Mouse (Mus musculus) embryonic facial prominence, embryonic 15.5 days (tissue): Measurements from ENCODE around the gene Hdac7. TPM values are rescaled to one million over a fixed set of nuclear protein-coding genes. Genes with fewer than 3 reads are reported as not detected.
A peak's percentile ranks its signal among the peaks of the same experiment; 100 is the strongest.

ENCODE experiments used
- ATAC-seq: fragments of 200-750 bp; cut with Nextera tagmentation; 2 replicates; pipeline ENCODE4 v1.8.0; 2017; ENCODE audit warnings: low read depth, moderate TSS enrichment; ENCODE audit not compliant: insufficient number of reproducible peaks, low FRiP score, low TSS enrichment
- H3K27ac ChIP-seq: fragments of 300-500 bp; sonication (generic); replicated peaks from 2 replicates; pipeline ENCODE4 v1.5.1; 2015; ENCODE audit warnings: mild to moderate bottlenecking, inconsistent platforms
- H3K27me3 ChIP-seq: fragments of 300-500 bp; sonication (generic); 2 replicates; pipeline ENCODE4 v1.6.1; 2015; ENCODE audit warnings: inconsistent platforms
- H3K36me3 ChIP-seq: fragments of 300-500 bp; sonication (generic); 2 replicates; pipeline ENCODE4 v1.6.1; 2015; ENCODE audit warnings: mild to moderate bottlenecking, inconsistent platforms
- H3K4me1 ChIP-seq: fragments of 300-500 bp; sonication (generic); 2 replicates; pipeline ENCODE4 v1.6.1; 2015; ENCODE audit warnings: inconsistent platforms
- H3K4me2 ChIP-seq: fragments of 300-500 bp; sonication (generic); replicated peaks from 2 replicates; pipeline ENCODE4 v1.6.1; 2015; ENCODE audit warnings: mild to moderate bottlenecking, inconsistent platforms
- H3K4me3 ChIP-seq: fragments of 300-500 bp; sonication (generic); replicated peaks from 2 replicates; pipeline ENCODE4 v1.5.1; 2015; ENCODE audit warnings: mild to moderate bottlenecking, inconsistent platforms
- H3K9ac ChIP-seq: fragments of 300-500 bp; sonication (generic); 2 replicates; pipeline ENCODE4 v1.6.1; 2015; ENCODE audit warnings: inconsistent platforms
- H3K9me3 ChIP-seq: fragments of 300-500 bp; sonication (generic); replicated peaks from 2 replicates; pipeline ENCODE4 v1.6.1; 2016; ENCODE audit warnings: inconsistent platforms
- WGBS: fragments of 180-500 bp; shearing (Covaris S2); methylation state at CpG from one replicate; pipeline ENCODE4 v1.1.7; 2015; 5-methylcytosine and 5-hydroxymethylcytosine counted together
- polyA plus RNA-seq: library from polyadenylated mRNA; unstranded; fragments of >200 nt; fragmentation: Nextera tagmentation; extraction: Ambion mirVana; gene quantifications from 2 replicates; pipeline ENCODE4 v1.2.1, GENCODE M21; 2015

Hdac7 gene
- polyA plus RNA-seq, 1 experiment from 2014 or later, result 37.9 TPM

DNA sequence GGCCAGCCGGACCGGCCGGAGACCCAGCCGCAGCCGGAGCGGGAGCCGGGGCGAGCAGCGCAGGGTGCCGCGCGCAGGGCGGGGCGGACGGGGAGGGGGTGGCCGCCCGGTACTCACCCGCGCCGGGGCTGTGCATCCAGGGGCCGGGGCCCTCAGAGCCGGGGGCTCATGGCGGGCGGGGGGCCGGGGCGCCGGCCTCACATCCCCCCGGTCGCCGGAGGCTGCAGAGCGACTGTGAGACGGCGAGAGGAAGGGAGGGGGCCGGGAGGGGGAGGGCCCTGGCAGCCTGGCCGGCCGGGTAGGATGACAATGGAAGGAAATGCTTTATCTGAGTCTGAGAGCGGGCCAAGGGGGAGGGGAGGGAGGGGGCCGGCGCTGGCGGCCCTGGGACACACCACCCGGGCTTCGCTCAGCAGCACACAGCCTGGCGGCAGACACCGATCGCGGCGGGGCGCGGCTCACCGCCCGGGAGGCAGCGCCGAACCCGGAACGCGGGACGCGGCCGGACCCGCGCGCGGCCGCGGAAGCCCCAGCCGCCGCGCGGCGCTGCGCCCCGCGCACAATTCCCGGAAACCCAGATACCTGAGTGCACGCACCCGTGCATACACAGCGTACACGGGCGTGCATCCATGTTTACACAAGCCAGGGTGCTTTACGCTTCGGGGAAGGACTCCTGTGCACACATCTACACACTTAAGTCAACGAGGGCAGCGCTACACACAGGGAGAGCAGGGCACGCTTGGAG lies 12.9 kb downstream of the Hdac7 start:
- Histone ChIP-seq H3K27ac (peak overlapping the region; percentile 97), H3K4me1 (peaks cover 55% of the 10 kb centered on the region), H3K9me3 (no peaks in the 10 kb centered on the region), H3K9ac (peak overlapping the region; percentile 97), H3K36me3 (0 out of 2 replicates have a peak, but pooled peaks cover under 1% of the 10 kb centered on the region), H3K27me3 (no peaks in the 10 kb centered on the region), H3K4me2 (peak overlapping the region; percentile 76), H3K4me3 (peak overlapping the region; percentile 77)
- WGBS, result under 1% methylated on average over 75 of the region's 84 CpGs
- ATAC-seq, result peak; percentile 88

DNA sequence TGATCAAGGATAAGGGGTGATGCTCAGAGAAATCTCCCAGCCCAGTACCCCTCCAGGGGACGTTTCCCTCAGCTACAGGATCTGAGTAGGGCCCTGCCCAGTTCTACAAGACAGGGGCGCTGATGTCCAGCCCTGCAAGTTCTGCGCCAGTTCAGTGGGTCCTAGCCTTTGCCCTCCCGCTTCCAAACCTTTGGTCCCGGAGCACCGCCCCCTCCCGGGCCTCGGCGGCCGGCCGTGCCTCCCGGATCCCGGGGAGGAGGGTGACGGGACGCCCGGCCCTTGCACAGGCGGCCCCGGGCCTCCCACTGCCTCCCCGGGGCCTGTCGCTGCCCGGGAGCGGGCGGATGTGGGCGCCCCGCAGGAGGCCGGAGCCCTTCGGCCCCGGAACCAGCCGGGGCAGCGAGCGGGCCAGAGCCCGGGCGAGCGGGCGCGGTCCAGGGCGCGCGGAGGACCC lies 13.5 kb downstream of the Hdac7 start:
- H3K4me2 ChIP-seq, result peak overlapping the region; percentile 76
- H3K4me1 ChIP-seq, result peaks cover 56% of the 10 kb centered on the region

DNA sequence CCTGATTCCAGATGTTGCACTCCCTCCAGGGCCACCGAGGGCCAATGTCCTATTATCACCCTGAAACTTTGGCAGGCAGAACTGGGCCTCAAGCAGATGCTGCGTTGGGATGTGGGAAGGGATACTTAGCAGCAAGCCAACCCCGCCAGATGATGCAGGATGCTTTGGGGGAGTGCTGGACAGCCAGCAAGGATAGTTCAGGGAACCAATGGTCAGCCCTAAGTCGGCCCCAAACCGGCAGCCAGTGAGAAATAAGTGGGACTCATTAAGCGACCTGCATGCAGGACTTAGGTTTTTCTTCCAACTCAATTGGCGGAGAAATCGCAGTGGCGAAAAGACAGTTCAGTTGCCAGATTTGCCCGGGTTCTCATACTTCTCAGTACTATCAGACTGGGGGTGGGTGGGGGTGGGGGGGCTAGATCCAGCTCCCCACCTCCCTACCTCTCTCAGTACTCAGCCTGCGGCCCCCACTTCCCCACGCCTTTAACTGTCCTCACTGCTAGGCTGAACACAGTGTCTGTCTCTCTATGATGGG lies 14.0 kb downstream of the Hdac7 start:
- no peak for ATAC-seq
- peak overlapping the region; percentile 77 for H3K4me3 ChIP-seq
- no peaks in the 10 kb centered on the region for H3K9me3 ChIP-seq
- 17% methylated on average over 12 of the region's 12 CpGs for WGBS
- H3K4me1 ChIP-seq, result peaks cover 61% of the 10 kb centered on the region
- no peaks in the 10 kb centered on the region for H3K27me3 ChIP-seq
- peak overlapping the region; percentile 97 for H3K27ac ChIP-seq
- H3K4me2 ChIP-seq, result peak overlapping the region; percentile 76
- H3K9ac ChIP-seq, result peak overlapping the region; percentile 97
- 0 out of 2 replicates have a peak, but pooled peaks cover 5% of the 10 kb centered on the region for H3K36me3 ChIP-seq

More for the DNA sequence above, 13.5 kb downstream of the Hdac7 start:
- peak overlapping the region; percentile 97 for H3K9ac ChIP-seq
- peak overlapping the region; percentile 77 for H3K4me3 ChIP-seq
- peak; percentile 35 for ATAC-seq
- WGBS, result under 1% methylated on average over 36 of the region's 39 CpGs
- H3K36me3 ChIP-seq, result 0 out of 2 replicates have a peak, but pooled peaks cover 5% of the 10 kb centered on the region
- no peaks in the 10 kb centered on the region for H3K9me3 ChIP-seq
- peak overlapping the region; percentile 97 for H3K27ac ChIP-seq
- no peaks in the 10 kb centered on the region for H3K27me3 ChIP-seq

DNA sequence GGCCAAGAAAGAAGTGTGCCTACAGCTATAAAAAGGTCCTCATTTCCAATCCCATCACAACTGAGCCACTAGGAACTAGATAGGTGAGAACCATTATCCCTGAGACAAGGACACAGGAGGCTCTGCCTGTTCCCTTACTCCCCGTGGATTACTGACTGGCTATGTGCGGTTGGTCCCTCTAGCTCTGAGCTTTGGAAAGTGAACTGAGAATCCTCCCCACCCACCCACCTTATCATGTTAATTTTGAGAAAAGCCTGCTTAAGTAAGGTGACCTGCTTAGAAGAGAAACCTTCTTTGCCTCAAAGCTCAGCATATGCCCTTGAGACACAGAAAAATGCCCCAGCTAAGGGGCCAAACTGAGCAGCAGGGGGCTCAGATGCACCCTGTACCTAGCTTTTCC lies 14.9 kb downstream of the Hdac7 start:
- WGBS, result 38% methylated on average over 2 of the region's 2 CpGs
- peak overlapping the region; percentile 6; the same call in 1 of the 2 replicates for H3K9ac ChIP-seq
- H3K4me3 ChIP-seq, result peak overlapping the region; percentile 77
- H3K27me3 ChIP-seq, result no peaks in the 10 kb centered on the region
- peak overlapping the region; percentile 97 for H3K27ac ChIP-seq
- ATAC-seq, result no peak
- peak overlapping the region; percentile 76 for H3K4me2 ChIP-seq
- H3K4me1 ChIP-seq, result peaks cover 69% of the 10 kb centered on the region
- H3K36me3 ChIP-seq, result 0 out of 2 replicates have a peak, but pooled peaks cover 5% of the 10 kb centered on the region
- H3K9me3 ChIP-seq, result no peaks in the 10 kb centered on the region

DNA sequence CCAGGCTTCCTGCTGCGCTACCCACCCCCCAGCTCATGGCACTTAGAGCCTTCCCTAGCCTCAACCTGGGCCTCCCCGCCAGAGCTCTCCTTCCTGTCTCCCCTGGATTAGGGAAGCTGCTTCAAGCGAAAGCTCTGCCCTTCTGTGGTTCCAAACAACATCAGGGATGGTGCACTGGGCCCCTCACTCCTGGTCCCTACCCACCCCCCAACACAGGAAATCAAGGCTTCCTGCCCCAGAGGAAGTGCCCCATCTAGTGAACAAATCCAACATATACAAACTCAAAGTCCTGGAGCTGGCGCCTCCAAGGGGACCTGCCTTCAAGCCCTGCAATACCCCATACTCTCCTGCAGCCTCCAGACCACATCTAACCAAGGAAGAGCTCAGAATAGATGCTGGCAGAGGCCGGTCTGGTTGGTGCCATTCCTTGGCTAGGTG lies 15.4 kb downstream of the Hdac7 start:
- H3K9ac ChIP-seq, result no peak overlapping the region
- H3K9me3 ChIP-seq, result no peaks in the 10 kb centered on the region
- peak overlapping the region; percentile 97 for H3K27ac ChIP-seq
- WGBS, result 34% methylated on average over 5 of the region's 5 CpGs
- peak overlapping the region; percentile 76 for H3K4me2 ChIP-seq
- ATAC-seq, result no peak
- 0 out of 2 replicates have a peak, but pooled peaks cover 5% of the 10 kb centered on the region for H3K36me3 ChIP-seq
- H3K4me3 ChIP-seq, result peak overlapping the region; percentile 77
- no peaks in the 10 kb centered on the region for H3K27me3 ChIP-seq
- peaks cover 75% of the 10 kb centered on the region for H3K4me1 ChIP-seq

DNA sequence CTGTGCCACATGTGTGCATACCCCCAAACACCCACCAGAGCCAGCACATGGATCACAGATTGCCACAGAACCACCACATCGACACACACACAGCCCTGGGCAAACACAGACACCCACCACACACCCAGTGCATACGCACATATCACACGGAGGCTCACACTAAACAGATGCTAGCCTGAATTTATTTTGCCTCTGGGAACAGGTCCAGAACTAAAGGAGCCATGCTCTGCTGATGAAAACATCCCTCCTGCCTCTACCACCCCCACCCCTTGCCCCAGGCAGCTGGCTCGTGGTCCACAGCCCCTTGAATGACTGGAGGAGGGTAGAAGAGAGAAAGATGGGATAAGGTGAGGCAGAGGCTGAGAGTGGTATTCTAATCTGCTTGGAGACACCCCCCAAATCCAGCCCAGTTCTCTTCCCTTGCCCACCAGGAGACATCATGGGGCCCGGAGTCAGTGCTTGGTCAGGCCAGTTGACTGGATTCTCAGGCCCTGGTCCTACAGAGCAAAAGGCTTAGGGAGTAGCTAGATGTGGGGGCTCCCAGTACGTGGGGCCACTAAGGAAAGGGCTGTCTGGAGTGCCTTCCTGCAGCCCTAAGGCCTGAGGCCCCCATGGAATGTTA lies 16.0 kb downstream of the Hdac7 start:
- H3K27me3 ChIP-seq, result no peaks in the 10 kb centered on the region
- H3K4me1 ChIP-seq, result peaks cover 80% of the 10 kb centered on the region
- H3K9me3 ChIP-seq, result no peaks in the 10 kb centered on the region
- peak overlapping the region; percentile 76 for H3K4me2 ChIP-seq
- H3K36me3 ChIP-seq, result 0 out of 2 replicates have a peak, but pooled peaks cover 5% of the 10 kb centered on the region
- H3K9ac ChIP-seq, result no peak overlapping the region
- peak overlapping the region; percentile 13 for H3K4me3 ChIP-seq
- no peak for ATAC-seq
- peak overlapping the region; percentile 97 for H3K27ac ChIP-seq
- WGBS, result 23% methylated on average over 6 of the region's 6 CpGs

DNA sequence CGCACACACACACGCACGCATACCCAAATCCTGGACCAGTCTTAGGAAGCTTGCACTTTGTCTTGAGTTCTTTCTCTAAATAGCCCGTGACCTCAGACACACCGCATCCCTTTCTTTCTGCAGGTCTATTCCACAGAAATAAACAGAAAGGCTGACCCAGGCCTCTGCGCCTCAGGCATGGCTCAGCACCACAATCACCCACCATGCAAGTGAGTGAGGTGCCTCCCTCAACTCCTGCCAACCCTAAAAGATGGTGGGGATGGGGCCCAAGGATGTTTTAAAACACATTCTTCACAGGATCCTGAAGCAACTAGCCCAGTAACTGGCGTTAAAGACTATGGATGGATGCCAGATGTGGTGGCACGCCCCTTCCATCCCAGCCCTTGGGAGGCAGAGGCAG lies 16.9 kb downstream of the Hdac7 start:
- no peak overlapping the region for H3K4me2 ChIP-seq
- no peak overlapping the region for H3K4me3 ChIP-seq
- no peaks in the 10 kb centered on the region for H3K27me3 ChIP-seq
- H3K36me3 ChIP-seq, result 0 out of 2 replicates have a peak, but pooled peaks cover 5% of the 10 kb centered on the region
- WGBS, result 77% methylated on average over 8 of the region's 8 CpGs
- H3K27ac ChIP-seq, result no peak overlapping the region
- no peak overlapping the region for H3K9ac ChIP-seq
- ATAC-seq, result no peak
- peaks cover 82% of the 10 kb centered on the region for H3K4me1 ChIP-seq
- no peaks in the 10 kb centered on the region for H3K9me3 ChIP-seq

DNA sequence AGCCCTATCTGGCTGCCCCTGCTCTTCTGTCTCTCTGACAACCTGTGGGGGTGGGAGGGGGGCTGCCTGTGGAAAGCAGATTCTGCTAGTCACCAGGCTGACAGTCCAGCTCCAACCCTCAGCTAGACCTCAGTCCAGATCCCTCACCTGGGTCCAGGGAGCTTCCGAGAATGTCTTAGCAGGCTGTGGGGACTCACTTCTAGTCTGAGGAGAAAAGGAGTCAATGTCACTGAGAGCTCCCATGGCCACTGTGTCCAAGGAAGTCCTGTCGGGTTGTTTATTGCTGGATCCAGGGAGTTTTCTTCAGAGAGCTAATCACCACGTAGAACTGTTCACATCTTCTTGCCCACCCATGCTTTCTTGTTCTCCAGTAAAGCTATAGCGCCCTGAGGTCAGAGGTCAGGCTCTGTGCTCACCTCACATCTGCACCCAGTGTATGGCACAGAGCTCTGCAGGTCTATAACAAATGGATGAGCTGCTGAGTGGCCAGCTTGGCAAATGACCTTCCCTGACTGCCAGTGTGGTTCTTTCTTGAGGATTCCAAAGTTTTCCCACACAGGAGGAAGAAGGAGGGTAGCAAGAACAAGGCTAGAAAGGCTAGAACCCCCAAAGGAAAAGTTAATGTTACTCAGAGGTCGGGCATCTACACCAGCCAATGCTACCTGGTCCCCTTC lies 17.6 kb downstream of the Hdac7 start:
- H3K27me3 ChIP-seq, result no peaks in the 10 kb centered on the region
- ATAC-seq, result no peak
- 77% methylated on average over 5 of the region's 5 CpGs for WGBS
- 0 out of 2 replicates have a peak, but pooled peaks cover 5% of the 10 kb centered on the region for H3K36me3 ChIP-seq
- no peaks in the 10 kb centered on the region for H3K9me3 ChIP-seq
- H3K4me3 ChIP-seq, result no peak overlapping the region
- no peak overlapping the region; the same call in 1 of the 2 replicates for H3K27ac ChIP-seq
- H3K4me2 ChIP-seq, result no peak overlapping the region
- H3K4me1 ChIP-seq, result peaks cover 84% of the 10 kb centered on the region
- no peak overlapping the region for H3K9ac ChIP-seq

DNA sequence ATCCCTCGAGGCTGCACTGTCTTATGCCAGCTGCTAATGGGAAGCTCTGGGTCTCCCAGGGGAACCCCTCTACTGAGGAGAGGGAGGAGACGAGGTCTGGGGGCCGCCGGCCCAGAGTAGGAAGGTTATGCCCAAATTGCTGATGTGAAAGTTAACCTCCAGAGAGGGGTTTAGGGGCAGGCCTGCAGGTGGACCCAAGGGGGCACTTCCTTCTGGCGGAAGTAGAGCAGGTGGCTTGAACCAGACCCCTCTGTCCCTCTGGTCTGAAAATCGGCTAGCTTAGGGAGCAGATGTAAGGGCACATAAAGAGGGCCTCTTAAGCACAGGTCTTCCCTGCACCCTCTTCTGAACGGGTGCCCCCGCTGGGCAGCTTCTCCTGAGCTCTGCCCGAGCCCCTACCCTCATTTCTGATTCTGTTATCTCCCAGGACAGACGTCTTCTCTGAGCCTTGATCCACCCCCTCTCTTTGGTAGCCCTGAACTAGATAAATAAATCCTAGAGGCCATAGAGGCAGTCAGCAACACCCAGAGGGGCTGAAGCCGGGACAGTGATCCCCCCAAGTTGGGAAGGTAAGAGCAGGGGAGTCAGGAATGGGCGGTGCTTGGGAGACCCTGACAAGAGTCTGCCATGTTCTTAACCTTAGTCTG lies 18.2 kb downstream of the Hdac7 start:
- no peak for ATAC-seq
- Histone ChIP-seq H3K27me3 (no peaks in the 10 kb centered on the region), H3K9ac (no peak overlapping the region), H3K4me3 (no peak overlapping the region), H3K36me3 (0 out of 2 replicates have a peak, but pooled peaks cover 5% of the 10 kb centered on the region), H3K4me2 (peak overlapping the region; percentile 65), H3K9me3 (no peaks in the 10 kb centered on the region), H3K4me1 (peaks cover 90% of the 10 kb centered on the region), H3K27ac (peak overlapping the region; percentile 89)
- WGBS, result 58% methylated on average over 12 of the region's 12 CpGs

DNA sequence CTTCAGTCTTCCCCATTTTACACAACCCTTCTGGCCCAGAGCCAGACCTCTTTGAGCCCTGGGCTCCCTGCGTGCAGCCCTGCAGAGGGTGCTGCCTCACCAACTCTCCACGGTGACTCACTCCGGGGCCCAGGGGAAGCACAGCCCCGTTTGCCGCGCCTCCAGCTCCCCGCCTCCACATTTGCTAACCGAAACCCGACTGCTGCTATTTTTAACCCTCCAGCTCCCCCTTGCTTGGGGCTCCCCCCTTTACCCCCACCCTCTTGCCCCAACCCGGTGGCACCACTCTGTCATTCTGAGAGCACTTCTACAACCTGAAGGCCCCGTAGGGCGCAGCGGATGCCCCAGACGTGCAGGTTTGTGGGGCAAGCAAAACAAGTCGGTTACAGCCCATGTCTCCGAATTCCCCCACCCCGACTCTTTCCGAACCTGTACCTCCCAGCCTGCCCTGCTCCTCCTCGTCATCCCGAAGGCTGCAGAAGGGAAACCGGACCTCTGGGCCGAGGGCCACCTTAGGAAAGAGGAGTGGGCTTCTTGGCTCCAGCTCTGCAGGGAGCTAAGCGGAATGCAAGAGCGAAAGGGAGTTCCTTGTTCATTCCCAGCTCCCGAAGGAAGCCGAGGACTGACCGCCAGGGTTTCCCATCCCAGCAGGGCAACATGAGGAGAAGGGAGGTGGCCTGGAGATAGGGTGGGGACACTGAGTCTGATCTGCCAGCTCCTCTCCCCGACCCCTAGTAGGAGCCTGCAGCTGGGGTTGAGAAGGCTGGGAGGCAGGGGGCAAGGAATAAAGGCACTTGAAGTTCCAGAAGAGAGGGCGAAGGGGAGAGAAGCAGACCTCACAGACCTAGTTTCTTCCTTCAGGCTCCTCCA lies 19.0 kb downstream of the Hdac7 start:
- Histone ChIP-seq H3K36me3 (0 out of 2 replicates have a peak, but pooled peaks cover 5% of the 10 kb centered on the region), H3K9ac (peak overlapping the region; percentile 29), H3K4me3 (peak overlapping the region; percentile 34), H3K9me3 (no peaks in the 10 kb centered on the region), H3K27me3 (no peaks in the 10 kb centered on the region), H3K4me1 (peaks cover 94% of the 10 kb centered on the region), H3K27ac (peak overlapping the region; percentile 89), H3K4me2 (peak overlapping the region; percentile 65)
- ATAC-seq, result peak; percentile 75; the same call in 1 of the 2 replicates
- WGBS, result 8% methylated on average over 29 of the region's 29 CpGs
